Mouse (Mus musculus): ENCODE measurements at regions not wholly inside any gene's neighbourhood (a gene's known extent, or its start where the extent isn't known, plus 50 kb on each side); places are given as distances from the start of the nearest gene placed in this dataset.

DNA sequence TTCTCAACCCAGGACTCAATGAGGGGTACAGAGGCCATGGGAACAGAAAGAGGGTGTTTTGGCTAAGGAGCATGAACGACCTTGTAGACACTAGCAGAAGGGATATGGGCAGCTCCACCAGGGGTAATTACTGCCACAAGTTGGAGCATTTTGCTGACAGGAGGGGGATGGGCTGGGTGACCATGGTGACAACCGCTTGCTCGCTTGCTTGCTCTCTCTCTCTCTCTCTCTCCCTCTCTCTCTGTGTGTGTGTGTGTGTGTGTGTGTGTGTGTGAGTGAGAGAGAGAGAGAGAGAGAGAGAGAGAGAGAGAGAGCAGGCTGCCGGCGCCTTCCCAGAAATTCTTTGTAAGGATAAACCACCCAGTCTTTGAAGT lies 65.7 kb downstream of the Sik1 start:
- DNase-seq (peak; percentile 64), ATAC-seq (ENCODE audit: insufficient read depth) (no peak)
- no peaks in the 10 kb centered on the region for H3K27me3 ChIP-seq (ENCODE audit: insufficient read depth, low read length)
- 15% methylated on average over 5 of the region's 5 CpGs for WGBS
- no peaks in the 10 kb centered on the region for H3K9me3 ChIP-seq (ENCODE audit: low read depth, low read length)
- no peak overlapping the region for H3K4me3 ChIP-seq (ENCODE audit: low read depth, low read length)
- TF ChIP-seq CTCF (IDR thresholded peaks at IDR 0.05; ENCODE audit: low read depth), result no peak
- peaks cover 22% of the 10 kb centered on the region for H3K4me1 ChIP-seq (ENCODE audit: insufficient read depth)
- no peaks in the 10 kb centered on the region for H3K36me3 ChIP-seq (ENCODE audit: insufficient read depth)
- no peak overlapping the region for H3K4me2 ChIP-seq
- H3K27ac ChIP-seq (ENCODE audit: low read depth), result no peak overlapping the region
- 0 out of 2 replicates have a peak overlapping the region, but pooled peaks have one; percentile 33 for H3K9ac ChIP-seq

DNA sequence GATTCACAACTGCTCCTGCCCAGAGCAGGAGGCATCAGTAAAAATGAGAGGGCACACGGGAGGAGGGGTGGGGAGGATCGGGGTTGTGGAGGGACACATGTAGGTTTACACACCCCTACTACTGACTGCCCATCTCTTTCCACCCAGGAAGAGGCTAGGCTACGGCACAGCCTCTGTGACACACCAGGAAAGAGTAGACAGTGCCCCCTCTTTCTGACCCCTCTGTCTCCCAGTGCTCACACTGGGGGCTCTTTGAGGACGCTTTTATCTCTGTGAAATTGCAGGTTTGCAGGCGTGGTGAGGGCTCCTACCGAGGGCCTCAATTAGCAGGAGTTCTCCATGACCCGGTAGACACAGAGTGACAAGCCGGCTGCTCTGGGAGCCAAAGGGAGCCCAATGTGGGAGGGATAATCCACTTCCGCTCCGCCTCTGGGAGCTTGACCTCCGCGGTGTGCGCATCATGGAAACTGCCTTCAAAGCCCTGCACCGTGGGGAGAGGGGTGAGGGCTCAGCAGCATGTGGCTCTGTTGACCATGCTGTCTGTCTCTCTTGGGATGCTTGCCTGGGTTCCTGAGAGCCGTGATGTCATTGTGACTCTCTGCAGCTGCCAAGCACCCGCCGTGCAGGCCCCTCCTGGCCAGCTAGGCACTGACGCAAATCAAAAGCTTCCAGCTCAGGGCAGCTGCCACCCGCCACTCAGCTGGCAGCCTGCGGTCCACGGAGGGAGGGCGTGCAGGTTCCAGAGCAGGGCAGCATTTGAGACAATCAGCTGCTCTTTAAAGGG lies 65.1 kb downstream of the Sik1 start:
- peak; percentile 64 for ATAC-seq (ENCODE audit: insufficient read depth)
- H3K36me3 ChIP-seq (ENCODE audit: insufficient read depth), result no peaks in the 10 kb centered on the region
- H3K4me3 ChIP-seq (ENCODE audit: low read depth, low read length), result no peak overlapping the region
- no peaks in the 10 kb centered on the region for H3K27me3 ChIP-seq (ENCODE audit: insufficient read depth, low read length)
- 16% methylated on average over 22 of the region's 22 CpGs for whole genome bisulfite sequencing
- peaks cover 22% of the 10 kb centered on the region for H3K4me1 ChIP-seq (ENCODE audit: insufficient read depth)
- H3K9me3 ChIP-seq (ENCODE audit: low read depth, low read length), result no peaks in the 10 kb centered on the region
- DNase-seq, result peak; percentile 76
- H3K9ac ChIP-seq, result peak overlapping the region; percentile 33
- peak overlapping the region; percentile 58; the same call in 1 of the 2 replicates for H3K27ac ChIP-seq (ENCODE audit: low read depth)
- peak; percentile 1; the same call in 1 of the 2 replicates for TF ChIP-seq CTCF (IDR thresholded peaks at IDR 0.05; ENCODE audit: low read depth)
- peak overlapping the region; percentile 28 for H3K4me2 ChIP-seq

- Histone ChIP-seq H3K9me3 (ENCODE audit: low read depth, low read length) (no peaks in the 10 kb centered on the region), H3K4me1 (ENCODE audit: insufficient read depth) (peaks cover 22% of the 10 kb centered on the region), H3K4me3 (ENCODE audit: low read depth, low read length) (no peak overlapping the region), H3K27ac (ENCODE audit: low read depth) (no peak overlapping the region), H3K4me2 (no peak overlapping the region), H3K9ac (no peak overlapping the region), H3K36me3 (ENCODE audit: insufficient read depth) (no peaks in the 10 kb centered on the region), H3K27me3 (ENCODE audit: insufficient read depth, low read length) (no peaks in the 10 kb centered on the region)
- WGBS, result 96% methylated on average over 17 of the region's 17 CpGs
- ATAC-seq (ENCODE audit: insufficient read depth) (no peak), DNase-seq (no peak)
- TF ChIP-seq CTCF (IDR thresholded peaks at IDR 0.05; ENCODE audit: low read depth), result no peak
Observed at GRCm38 (mm10) chr17:31791656-31792055, 63.9 kb downstream of the Sik1 start.

GRCm38 (mm10) chr17:31793040-31793439 lies 62.6 kb downstream of the Sik1 start:
- peaks cover 22% of the 10 kb centered on the region for H3K4me1 ChIP-seq (ENCODE audit: insufficient read depth)
- H3K4me3 ChIP-seq (ENCODE audit: low read depth, low read length), result no peak overlapping the region
- DNase-seq (no peak), ATAC-seq (ENCODE audit: insufficient read depth) (no peak)
- WGBS, result 89% methylated on average over 5 of the region's 5 CpGs
- no peak overlapping the region for H3K9ac ChIP-seq
- H3K27ac ChIP-seq (ENCODE audit: low read depth), result peak overlapping the region; percentile 83
- TF ChIP-seq CTCF (IDR thresholded peaks at IDR 0.05; ENCODE audit: low read depth), result no peak
- no peaks in the 10 kb centered on the region for H3K27me3 ChIP-seq (ENCODE audit: insufficient read depth, low read length)
- no peaks in the 10 kb centered on the region for H3K36me3 ChIP-seq (ENCODE audit: insufficient read depth)
- H3K4me2 ChIP-seq, result no peak overlapping the region
- H3K9me3 ChIP-seq (ENCODE audit: low read depth, low read length), result no peaks in the 10 kb centered on the region

DNA sequence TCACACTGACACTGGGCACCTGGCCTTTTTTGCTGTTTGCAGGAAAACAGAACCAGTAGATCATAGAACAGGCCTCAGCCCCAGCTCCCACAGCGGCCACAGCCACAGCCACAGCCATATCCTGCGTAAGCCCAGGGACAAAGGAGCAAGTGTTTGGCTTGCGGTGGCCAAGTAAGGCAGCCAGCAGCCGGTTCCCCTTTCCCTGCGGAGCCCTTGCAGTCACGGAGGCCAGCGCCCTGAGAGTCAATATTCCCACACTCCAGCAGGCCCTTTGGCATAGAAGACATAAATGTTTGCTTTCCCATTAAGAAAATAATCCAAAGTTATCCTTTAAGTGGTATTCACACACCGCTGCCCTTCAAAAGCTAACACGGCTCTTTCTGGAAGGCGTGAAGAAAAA lies 62.1 kb downstream of the Sik1 start:
- Histone ChIP-seq H3K9me3 (ENCODE audit: low read depth, low read length) (no peaks in the 10 kb centered on the region), H3K4me2 (no peak overlapping the region), H3K4me1 (ENCODE audit: insufficient read depth) (peaks cover 22% of the 10 kb centered on the region), H3K36me3 (ENCODE audit: insufficient read depth) (no peaks in the 10 kb centered on the region), H3K4me3 (ENCODE audit: low read depth, low read length) (no peak overlapping the region), H3K27ac (ENCODE audit: low read depth) (peak overlapping the region; percentile 89), H3K9ac (no peak overlapping the region), H3K27me3 (ENCODE audit: insufficient read depth, low read length) (no peaks in the 10 kb centered on the region)
- DNase-seq, result peak; percentile 74
- no peak for TF ChIP-seq CTCF (IDR thresholded peaks at IDR 0.05; ENCODE audit: low read depth)
- 54% methylated on average over 10 of the region's 10 CpGs for WGBS
- peak; percentile 48; the same call in 1 of the 2 replicates for ATAC-seq (ENCODE audit: insufficient read depth)

- no peak for TF ChIP-seq CTCF (IDR thresholded peaks at IDR 0.05; ENCODE audit: low read depth)
- Histone ChIP-seq H3K4me2 (no peak overlapping the region), H3K4me3 (ENCODE audit: low read depth, low read length) (no peak overlapping the region), H3K4me1 (ENCODE audit: insufficient read depth) (peaks cover 22% of the 10 kb centered on the region), H3K27me3 (ENCODE audit: insufficient read depth, low read length) (no peaks in the 10 kb centered on the region), H3K27ac (ENCODE audit: low read depth) (peak overlapping the region; percentile 89), H3K9ac (no peak overlapping the region), H3K36me3 (ENCODE audit: insufficient read depth) (no peaks in the 10 kb centered on the region), H3K9me3 (ENCODE audit: low read depth, low read length) (no peaks in the 10 kb centered on the region)
- DNase-seq (no peak), ATAC-seq (ENCODE audit: insufficient read depth) (no peak)
- WGBS, result 39% methylated on average over 4 of the region's 4 CpGs
Observed at GRCm38 (mm10) chr17:31793964-31794363, 61.6 kb downstream of the Sik1 start.
